Mouse (Mus musculus): ENCODE measurements around the gene 9930022D16Rik. TPM values are rescaled to one million over a fixed set of nuclear protein-coding genes. Genes with fewer than 3 reads are reported as not detected.

9930022D16Rik gene
- polyA plus RNA-seq, 2 experiments, result not detected

GRCm38 (mm10) chr11:109369026-109369637 lies 44.6 kb upstream of the 9930022D16Rik start:
- H3K4me3 ChIP-seq (ENCODE audit: insufficient read depth in 1 of 2, low read depth in 2 of 2, low read length in 2 of 2), result no peak overlapping the region
- peaks cover 11 to 26% of the 10 kb centered on the region in 2 experiments for H3K4me1 ChIP-seq (replicated peaks; ENCODE audit: control insufficient read depth in 2 of 2, insufficient read depth in 2 of 2, low read length in 1 of 2)
- peaks cover 18% of the 10 kb centered on the region for H3K36me3 ChIP-seq (replicated peaks; ENCODE audit: control insufficient read depth, insufficient read depth, low read depth)
- DNase-seq (ENCODE audit: low read depth in 3 of 3, low spot score in 3 of 3) (no peak), ATAC-seq (ENCODE audit: insufficient read depth) (peak; percentile 29; the same call in 1 of the 2 replicates)
- H3K4me2 ChIP-seq (ENCODE audit: low read depth), result no peak overlapping the region
- H3K27me3 ChIP-seq (ENCODE audit: control insufficient read depth, insufficient read depth, low read length), result no peaks in the 10 kb centered on the region
- no peaks in the 10 kb centered on the region for H3K9me3 ChIP-seq (ENCODE audit: control insufficient read depth, low read length)
- WGBS (ENCODE audit: insufficient replicate concordance), result 75% methylated on average over 3 of the region's 3 CpGs
- no peak overlapping the region for H3K9ac ChIP-seq (replicated peaks)
- no peak overlapping the region for H3K27ac ChIP-seq
- TF ChIP-seq CTCF (IDR thresholded peaks at IDR 0.05; ENCODE audit: low read depth) (no peak), EP300 (IDR thresholded peaks at IDR 0.05; ENCODE audit: low read depth) (no peak)

- ATAC-seq (ENCODE audit: insufficient read depth) (no peak), DNase-seq (ENCODE audit: low read depth in 3 of 3, low spot score in 3 of 3) (no peak)
- Histone ChIP-seq H3K4me2 (ENCODE audit: low read depth) (no peak overlapping the region), H3K4me1 (replicated peaks; ENCODE audit: control insufficient read depth in 2 of 2, insufficient read depth in 2 of 2, low read length in 1 of 2) (peaks cover 26 to 37% of the 10 kb centered on the region in 2 experiments), H3K36me3 (replicated peaks; ENCODE audit: control insufficient read depth, insufficient read depth, low read depth) (no peaks in the 10 kb centered on the region; the same call in 1 of the 2 replicates), H3K4me3 (ENCODE audit: insufficient read depth in 1 of 2, low read depth in 2 of 2, low read length in 2 of 2) (no peak overlapping the region), H3K27ac (no peak overlapping the region), H3K9ac (replicated peaks) (no peak overlapping the region), H3K27me3 (ENCODE audit: control insufficient read depth, insufficient read depth, low read length) (no peaks in the 10 kb centered on the region), H3K9me3 (ENCODE audit: control insufficient read depth, low read length) (no peaks in the 10 kb centered on the region)
- 52% methylated on average over 7 of the region's 7 CpGs for WGBS (ENCODE audit: insufficient replicate concordance)
- TF ChIP-seq CTCF (IDR thresholded peaks at IDR 0.05; ENCODE audit: low read depth) (no peak), EP300 (IDR thresholded peaks at IDR 0.05; ENCODE audit: low read depth) (no peak)
These were observed 38.3 kb upstream of the 9930022D16Rik start for GRCm38 (mm10) chr11:109375412-109375811.

DNA sequence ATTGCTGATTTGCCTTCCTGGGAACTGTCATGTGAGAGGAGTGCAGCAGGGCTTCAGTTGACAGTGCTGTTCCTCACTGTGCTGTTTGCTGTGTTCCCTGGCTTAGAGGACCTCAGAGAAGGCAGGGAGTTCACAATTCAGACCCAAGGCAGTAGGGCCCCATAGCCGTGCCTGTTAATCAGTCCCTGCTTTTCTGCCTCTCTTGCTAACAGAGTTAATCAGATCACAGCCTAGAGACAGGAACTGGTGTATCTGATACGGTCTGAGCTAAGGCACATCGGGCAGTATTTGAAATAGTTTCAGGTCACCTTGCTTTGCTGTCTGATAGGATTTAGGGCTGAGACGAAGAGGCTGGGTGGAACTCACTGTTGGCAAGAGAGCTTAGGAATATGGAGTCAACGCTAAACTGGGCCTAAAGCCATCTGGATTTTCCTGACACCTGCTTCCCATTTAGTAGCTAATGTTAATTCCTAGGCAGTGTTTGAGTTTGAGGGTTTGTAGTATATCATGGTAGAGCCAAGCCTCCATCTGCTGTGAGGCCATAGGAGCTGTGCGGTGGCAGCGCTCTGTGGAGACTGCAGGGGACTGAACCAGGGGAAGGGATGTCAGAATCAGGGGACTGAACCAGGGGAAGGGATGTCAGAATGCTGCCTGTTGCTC lies 37.1 kb upstream of the 9930022D16Rik start:
- H3K4me3 ChIP-seq (ENCODE audit: insufficient read depth in 1 of 2, low read depth in 2 of 2, low read length in 2 of 2), result no peak overlapping the region
- H3K4me2 ChIP-seq (ENCODE audit: low read depth), result peak overlapping the region; percentile 45
- peak in 1 of 3 experiments; percentile 26 for DNase-seq (ENCODE audit: low read depth in 3 of 3, low spot score in 3 of 3)

DNA sequence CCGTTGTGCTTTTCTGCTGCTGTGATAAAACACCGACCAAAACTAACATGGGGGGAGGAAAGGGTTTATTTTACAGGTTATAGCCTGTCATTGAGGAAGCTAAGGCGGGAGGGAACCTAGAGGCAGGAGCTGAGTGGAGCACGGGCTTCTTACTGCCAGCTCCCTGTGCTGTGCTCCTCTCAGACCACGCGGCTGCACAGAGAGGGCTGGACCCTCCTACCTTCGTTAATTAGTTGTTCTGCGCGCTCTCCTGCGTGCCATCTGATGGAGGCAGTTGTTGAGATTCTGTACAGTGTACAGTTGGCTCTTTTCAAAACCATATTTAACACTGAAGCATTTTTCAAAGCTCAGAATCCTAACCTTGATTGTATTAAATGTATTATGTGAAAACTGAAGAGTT lies 36.2 kb upstream of the 9930022D16Rik start:
- Histone ChIP-seq H3K4me3 (ENCODE audit: insufficient read depth in 1 of 2, low read depth in 2 of 2, low read length in 2 of 2) (no peak overlapping the region), H3K4me2 (ENCODE audit: low read depth) (no peak overlapping the region), H3K27ac (no peak overlapping the region), H3K4me1 (replicated peaks; ENCODE audit: control insufficient read depth in 2 of 2, insufficient read depth in 2 of 2, low read length in 1 of 2) (peaks cover 26 to 40% of the 10 kb centered on the region in 2 experiments), H3K27me3 (ENCODE audit: control insufficient read depth, insufficient read depth, low read length) (no peaks in the 10 kb centered on the region), H3K9ac (replicated peaks) (no peak overlapping the region), H3K9me3 (ENCODE audit: control insufficient read depth, low read length) (no peaks in the 10 kb centered on the region), H3K36me3 (replicated peaks; ENCODE audit: control insufficient read depth, insufficient read depth, low read depth) (no peaks in the 10 kb centered on the region; the same call in 1 of the 2 replicates)
- no peak for TF ChIP-seq EP300 (IDR thresholded peaks at IDR 0.05; ENCODE audit: low read depth)
- no peak for TF ChIP-seq CTCF (IDR thresholded peaks at IDR 0.05; ENCODE audit: low read depth)
- ATAC-seq (ENCODE audit: insufficient read depth) (no peak), DNase-seq (ENCODE audit: low read depth in 3 of 3, low spot score in 3 of 3) (no peak)
- WGBS (ENCODE audit: insufficient replicate concordance), result 45% methylated on average over 10 of the region's 10 CpGs

More for the DNA sequence above, 37.1 kb upstream of the 9930022D16Rik start:
- no peaks in the 10 kb centered on the region; the same call in 1 of the 2 replicates for H3K36me3 ChIP-seq (replicated peaks; ENCODE audit: control insufficient read depth, insufficient read depth, low read depth)
- peak overlapping the region; percentile 7; the same call in 1 of the 2 replicates for H3K27ac ChIP-seq
- peak overlapping the region; percentile 20; the same call in 1 of the 2 replicates for H3K9ac ChIP-seq (replicated peaks)
- no peaks in the 10 kb centered on the region for H3K9me3 ChIP-seq (ENCODE audit: control insufficient read depth, low read length)
- peaks cover 26 to 37% of the 10 kb centered on the region in 2 experiments for H3K4me1 ChIP-seq (replicated peaks; ENCODE audit: control insufficient read depth in 2 of 2, insufficient read depth in 2 of 2, low read length in 1 of 2)
- H3K27me3 ChIP-seq (ENCODE audit: control insufficient read depth, insufficient read depth, low read length), result no peaks in the 10 kb centered on the region
- 30% methylated on average over 7 of the region's 7 CpGs for WGBS (ENCODE audit: insufficient replicate concordance)
- TF ChIP-seq CTCF (IDR thresholded peaks at IDR 0.05; ENCODE audit: low read depth) (no peak), EP300 (IDR thresholded peaks at IDR 0.05; ENCODE audit: low read depth) (no peak; the same call in 1 of the 2 replicates)
- peak; percentile 87 for ATAC-seq (ENCODE audit: insufficient read depth)

DNA sequence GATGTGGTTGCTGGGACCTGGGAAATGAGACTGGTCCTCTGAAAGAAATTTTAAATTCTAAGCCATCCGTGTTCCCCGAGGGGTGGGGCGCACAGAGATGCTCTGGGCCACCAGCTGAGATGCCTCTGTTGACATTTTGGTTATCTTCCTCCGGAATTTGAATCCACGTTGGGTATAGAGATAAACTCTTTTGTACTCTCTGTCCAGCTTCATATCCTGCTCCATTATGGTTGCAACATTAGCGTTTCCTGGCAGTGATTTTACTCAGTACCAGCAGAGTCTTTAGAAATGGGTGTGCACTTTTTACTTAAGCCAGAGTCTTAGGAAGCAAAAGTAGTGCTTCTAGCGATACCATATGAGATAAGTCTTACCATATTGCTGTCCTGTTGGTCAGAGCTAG lies 35.7 kb upstream of the 9930022D16Rik start:
- DNase-seq (ENCODE audit: low read depth in 3 of 3, low spot score in 3 of 3), result no peak
- H3K4me1 ChIP-seq (replicated peaks; ENCODE audit: control insufficient read depth in 2 of 2, insufficient read depth in 2 of 2, low read length in 1 of 2), result peaks cover 26 to 43% of the 10 kb centered on the region in 2 experiments
- TF ChIP-seq CTCF (IDR thresholded peaks at IDR 0.05; ENCODE audit: low read depth) (no peak), EP300 (IDR thresholded peaks at IDR 0.05; ENCODE audit: low read depth) (no peak)

More for the DNA sequence above, 35.7 kb upstream of the 9930022D16Rik start:
- no peaks in the 10 kb centered on the region for H3K9me3 ChIP-seq (ENCODE audit: control insufficient read depth, low read length)
- no peak overlapping the region for H3K9ac ChIP-seq (replicated peaks)
- no peaks in the 10 kb centered on the region for H3K27me3 ChIP-seq (ENCODE audit: control insufficient read depth, insufficient read depth, low read length)
- no peak overlapping the region for H3K27ac ChIP-seq
- WGBS (ENCODE audit: insufficient replicate concordance), result 45% methylated on average over 7 of the region's 7 CpGs
- ATAC-seq (ENCODE audit: insufficient read depth), result no peak
- H3K4me2 ChIP-seq (ENCODE audit: low read depth), result no peak overlapping the region
- H3K36me3 ChIP-seq (replicated peaks; ENCODE audit: control insufficient read depth, insufficient read depth, low read depth), result no peaks in the 10 kb centered on the region; the same call in 1 of the 2 replicates
- H3K4me3 ChIP-seq (ENCODE audit: insufficient read depth in 1 of 2, low read depth in 2 of 2, low read length in 2 of 2), result no peak overlapping the region
